Mouse (Mus musculus) limb, embryonic 14.5 days (tissue): ENCODE measurements at regions not wholly inside any gene's neighbourhood (a gene's known extent, or its start where the extent isn't known, plus 50 kb on each side); places are given as distances from the start of the nearest gene placed in this dataset.

Source experiments
- ATAC-seq: fragments of 200-750 bp; cut with Nextera tagmentation; 2 replicates; pipeline ENCODE4 v1.8.0; 2017; ENCODE audit warnings: low read depth, moderate number of reproducible peaks, moderate TSS enrichment; ENCODE audit not compliant: low FRiP score
- DNase-seq: peaks from one replicate; pipeline ENCODE4 v3.0.0-alpha.2; 2015; ENCODE audit warnings: low spot score
- H3K27ac ChIP-seq: fragments of 300-500 bp; sonication (generic); replicated peaks from 2 replicates; pipeline ENCODE4 v1.5.1; 2014; ENCODE audit warnings: low read depth, mild to moderate bottlenecking, low read length, moderate library complexity, mixed read lengths
- H3K27me3 ChIP-seq: fragments of 300-500 bp; sonication (generic); 2 replicates; pipeline ENCODE4 v1.6.1; 2014; ENCODE audit warnings: low read length, mixed read lengths; ENCODE audit not compliant: control insufficient read depth, insufficient read depth
- H3K36me3 ChIP-seq: fragments of 300-500 bp; sonication (generic); 2 replicates; pipeline ENCODE4 v1.6.1; 2014; ENCODE audit warnings: mild to moderate bottlenecking, low read length, moderate library complexity, mixed read lengths; ENCODE audit not compliant: control insufficient read depth, insufficient read depth
- H3K4me1 ChIP-seq: fragments of 300-500 bp; sonication (generic); 2 replicates; pipeline ENCODE4 v1.6.1; 2014; ENCODE audit warnings: antibody characterized with exemption, low read length, mixed read lengths; ENCODE audit not compliant: control insufficient read depth, insufficient read depth
- H3K4me2 ChIP-seq: fragments of 300-500 bp; sonication (generic); replicated peaks from 2 replicates; pipeline ENCODE4 v1.6.1; 2014; ENCODE audit warnings: low read depth, mild to moderate bottlenecking, low read length, moderate library complexity; ENCODE audit not compliant: severe bottlenecking
- H3K4me3 ChIP-seq: fragments of 300-500 bp; sonication (generic); replicated peaks from 2 replicates; pipeline ENCODE4 v1.5.1; 2014; ENCODE audit warnings: low read length
- H3K9ac ChIP-seq: fragments of 300-500 bp; sonication (generic); 2 replicates; pipeline ENCODE4 v1.6.1; 2014; ENCODE audit warnings: mild to moderate bottlenecking, low read depth, low read length, moderate library complexity; ENCODE audit not compliant: severe bottlenecking
- H3K9me3 ChIP-seq: fragments of 300-500 bp; sonication (generic); 2 replicates; pipeline ENCODE4 v1.6.1; 2016; ENCODE audit warnings: low read length; ENCODE audit not compliant: control insufficient read depth
- POLR2A ChIP-seq: fragments of 200-500 bp; IDR thresholded peaks from 2 replicates; pipeline ENCODE4 v1.8.0; 2012; ENCODE audit warnings: inconsistent platforms, mild to moderate bottlenecking, moderate library complexity, borderline replicate concordance; ENCODE audit not compliant: insufficient read depth, insufficient read length; ENCODE audit errors: extremely low read depth
- WGBS: fragments of 180-500 bp; shearing (Covaris S2); extraction: QIAGEN DNeasy Blood & Tissue Kit; methylation state at CpG from one replicate; pipeline ENCODE4 v1.1.7; 2014; 5-methylcytosine and 5-hydroxymethylcytosine counted together

- H3K36me3 ChIP-seq, result no peaks in the 10 kb centered on the region
- no peak overlapping the region for H3K4me3 ChIP-seq
- H3K27me3 ChIP-seq, result no peaks in the 10 kb centered on the region
- no peak overlapping the region for H3K9ac ChIP-seq
- H3K4me1 ChIP-seq, result no peaks in the 10 kb centered on the region
- 72% methylated on average over 3 of the region's 3 CpGs for WGBS
- no peak for TF ChIP-seq POLR2A
- ATAC-seq (no peak), DNase-seq (no peak)
- no peak overlapping the region for H3K4me2 ChIP-seq
- no peaks in the 10 kb centered on the region for H3K9me3 ChIP-seq
- H3K27ac ChIP-seq, result no peak overlapping the region
These were observed 118.6 kb downstream of the Irx2 start for GRCm38 (mm10) chr13:72747187-72747586.

GRCm38 (mm10) chr13:72755036-72755435 lies 126.4 kb downstream of the Irx2 start:
- Histone ChIP-seq H3K4me2 (no peak overlapping the region), H3K4me1 (no peaks in the 10 kb centered on the region), H3K9me3 (no peaks in the 10 kb centered on the region), H3K36me3 (no peaks in the 10 kb centered on the region), H3K9ac (no peak overlapping the region), H3K4me3 (no peak overlapping the region), H3K27ac (no peak overlapping the region), H3K27me3 (no peaks in the 10 kb centered on the region)
- no peak for TF ChIP-seq POLR2A
- no peak for ATAC-seq
- 90% methylated on average over 4 of the region's 4 CpGs for WGBS
- no peak for DNase-seq

DNA sequence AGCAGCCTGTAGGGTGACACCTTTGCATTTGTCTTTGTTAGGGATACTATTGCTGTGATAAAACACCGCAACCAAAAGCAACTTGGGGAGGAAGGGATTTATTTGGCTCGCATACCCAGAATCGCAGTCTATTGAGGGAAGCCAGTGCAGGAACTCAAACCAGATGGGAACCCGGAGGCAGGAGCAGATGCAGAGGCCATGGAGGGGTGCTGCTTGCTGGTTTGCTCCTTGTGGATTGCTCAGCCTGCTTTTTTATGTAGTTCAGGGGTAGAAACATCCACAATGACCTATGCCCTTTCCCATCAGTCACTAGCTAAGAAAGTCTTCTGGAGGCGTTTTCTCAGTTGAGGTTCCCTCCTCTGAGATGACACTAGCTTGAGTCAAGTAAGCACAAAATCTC lies 133.9 kb downstream of the Irx2 start:
- no peak for TF ChIP-seq POLR2A
- H3K36me3 ChIP-seq, result no peaks in the 10 kb centered on the region
- H3K4me2 ChIP-seq, result no peak overlapping the region
- ATAC-seq, result no peak
- H3K27ac ChIP-seq, result no peak overlapping the region
- DNase-seq, result no peak
- no peak overlapping the region for H3K4me3 ChIP-seq
- H3K27me3 ChIP-seq, result no peaks in the 10 kb centered on the region
- no peaks in the 10 kb centered on the region for H3K9me3 ChIP-seq
- WGBS, result 53% methylated on average over 5 of the region's 5 CpGs
- H3K9ac ChIP-seq, result no peak overlapping the region
- H3K4me1 ChIP-seq, result peaks cover 2% of the 10 kb centered on the region; the same call in 1 of the 2 replicates

GRCm38 (mm10) chr13:72763337-72763736 lies 134.7 kb downstream of the Irx2 start:
- Histone ChIP-seq H3K4me3 (no peak overlapping the region), H3K27ac (no peak overlapping the region), H3K9ac (no peak overlapping the region), H3K27me3 (no peaks in the 10 kb centered on the region), H3K4me1 (peaks cover 3% of the 10 kb centered on the region; the same call in 1 of the 2 replicates), H3K36me3 (no peaks in the 10 kb centered on the region), H3K9me3 (no peaks in the 10 kb centered on the region), H3K4me2 (no peak overlapping the region)
- no peak for TF ChIP-seq POLR2A
- WGBS, result 55% methylated on average over 4 of the region's 4 CpGs
- no peak for ATAC-seq
- peak; percentile 30 for DNase-seq

DNA sequence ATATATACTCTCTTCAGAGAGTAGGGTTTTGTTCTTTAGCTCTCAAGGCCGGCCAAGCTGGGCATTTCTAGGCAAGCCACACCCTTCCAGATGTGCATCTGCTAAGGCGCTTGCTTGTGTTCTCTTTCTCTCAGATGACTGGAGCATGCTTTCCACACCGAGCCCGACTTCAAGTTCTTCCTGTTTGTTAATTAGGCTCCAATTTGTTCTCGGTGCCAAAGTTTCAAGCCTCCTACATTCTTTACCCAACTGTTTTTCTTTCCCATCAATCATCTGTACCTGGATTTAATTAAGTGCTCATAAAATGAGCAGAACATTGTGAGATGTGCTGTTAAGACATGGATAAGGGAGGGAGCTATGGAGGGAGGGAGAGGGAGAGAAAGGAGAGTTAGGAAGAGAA lies 138.7 kb downstream of the Irx2 start:
- ATAC-seq (no peak), DNase-seq (peak; percentile 16)
- no peak for TF ChIP-seq POLR2A
- Histone ChIP-seq H3K27me3 (no peaks in the 10 kb centered on the region), H3K4me1 (peaks cover 3% of the 10 kb centered on the region; the same call in 1 of the 2 replicates), H3K9me3 (no peaks in the 10 kb centered on the region), H3K9ac (no peak overlapping the region), H3K27ac (no peak overlapping the region), H3K36me3 (no peaks in the 10 kb centered on the region), H3K4me2 (no peak overlapping the region), H3K4me3 (no peak overlapping the region)
- WGBS, result 6% methylated on average over 5 of the region's 5 CpGs
